Mouse (Mus musculus) lung, adult 18-20 months (tissue): ENCODE data around the gene F2rl1.

Source experiments
- DNase-seq, 2 experiments: peaks; one replicate each; pipeline ENCODE4 v3.0.0; 2022; ENCODE audit warnings: mixed read lengths in 2 of 2

F2rl1 gene

DNA sequence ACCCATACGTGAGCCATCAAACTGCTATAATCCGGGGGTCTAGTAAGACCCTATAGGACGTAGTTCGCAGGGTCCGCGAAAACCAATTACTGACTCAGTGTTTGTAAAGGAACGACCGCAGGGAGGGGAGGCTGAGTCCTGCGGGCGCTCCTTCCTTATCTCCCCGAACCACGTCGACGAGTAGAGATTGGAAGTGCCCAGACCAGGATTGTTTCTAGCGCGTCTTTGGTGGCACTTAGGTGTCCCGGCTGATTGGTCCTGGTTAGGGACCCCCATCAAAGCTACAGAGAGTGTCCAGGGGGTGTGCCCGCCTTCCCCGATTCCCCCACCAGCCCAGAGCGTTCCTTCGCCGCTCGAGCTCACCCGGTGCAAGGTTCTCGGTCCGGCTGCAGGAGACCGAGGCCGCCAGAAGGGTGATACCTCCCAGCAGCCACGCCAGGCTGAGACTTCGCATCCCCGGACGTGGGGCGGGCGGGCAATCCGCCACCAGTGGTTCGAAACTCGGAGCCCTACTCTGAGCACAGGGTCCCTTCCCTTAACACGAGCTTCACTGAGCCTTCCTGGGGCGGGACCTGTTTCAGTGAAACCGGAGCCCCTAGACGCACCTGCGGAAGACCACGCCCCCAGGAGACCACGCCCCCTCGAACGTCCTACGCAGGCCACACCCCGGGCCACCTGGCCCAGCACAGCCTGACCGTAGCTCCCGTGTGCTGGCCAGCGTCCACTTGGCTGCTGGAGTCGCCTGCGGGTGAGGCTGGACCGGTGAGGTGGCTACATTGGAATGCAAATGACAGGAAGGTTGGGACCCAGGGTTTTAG is at the start of gene F2rl1:
F2rl1 (minus strand) TSS at position 554 of the 818 bp plus-strand sequence.
- peak; percentile 93 to 96 for DNase-seq

DNA sequence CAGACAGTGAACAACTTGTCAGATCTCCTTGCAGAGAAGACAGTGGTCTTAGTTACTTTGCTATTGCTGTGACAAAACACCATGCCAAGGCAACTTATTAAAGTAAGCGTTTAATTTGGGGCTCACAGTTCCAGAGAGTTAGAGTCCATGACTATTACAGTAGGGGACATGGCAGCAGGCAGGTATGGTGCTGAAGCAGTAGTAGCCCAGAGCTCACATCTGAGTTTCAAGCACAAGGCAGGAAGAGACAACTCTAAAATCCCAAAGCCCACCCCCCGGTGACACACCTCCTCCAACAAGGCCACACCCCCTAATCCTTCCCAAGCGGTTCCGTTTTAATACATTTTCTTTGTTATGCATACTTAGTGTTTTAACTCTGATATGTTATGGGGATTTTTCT is 45.9 kb upstream of the F2rl1 start:
- no peak for DNase-seq

DNA sequence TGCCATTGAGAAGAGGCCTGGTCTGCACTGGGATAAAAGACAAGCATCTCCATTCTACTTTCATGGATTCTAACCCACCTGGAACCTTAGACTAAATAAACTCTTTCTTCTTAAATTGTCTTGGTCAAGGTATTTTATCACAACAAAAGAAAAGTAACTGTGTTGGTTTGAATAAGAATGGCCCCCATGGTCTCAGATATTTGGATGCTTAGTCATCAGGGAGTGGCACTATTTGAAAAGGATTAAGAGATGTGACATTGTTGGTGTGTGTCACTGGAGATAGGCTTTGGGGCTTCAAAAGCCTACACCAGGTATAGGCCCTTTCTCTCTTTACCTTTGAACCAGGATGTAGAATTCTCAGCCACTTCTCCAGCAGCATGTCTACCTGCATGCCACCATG is 44.3 kb upstream of the F2rl1 start:
- DNase-seq: no peak

DNA sequence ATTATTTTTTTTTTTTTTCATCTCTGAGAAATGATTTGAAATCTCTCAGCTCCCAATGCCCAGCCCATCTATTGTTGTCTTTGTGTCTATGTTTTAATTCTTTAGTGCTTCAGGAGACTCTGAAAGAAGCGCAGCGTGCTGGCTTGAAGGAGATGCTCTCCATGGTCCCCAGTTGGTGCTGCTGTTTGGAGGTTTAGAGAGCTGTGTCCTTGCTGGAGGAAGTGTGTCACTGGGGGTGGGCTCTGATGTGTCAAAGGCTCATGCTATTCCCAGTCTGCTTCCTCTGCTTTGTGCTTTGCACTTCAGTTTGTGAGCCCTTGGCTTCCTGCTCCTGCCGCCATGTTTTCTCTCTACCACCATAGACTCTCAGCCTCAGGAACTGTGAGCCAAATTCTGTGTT is 43.3 kb upstream of the F2rl1 start:
- no peak for DNase-seq

DNA sequence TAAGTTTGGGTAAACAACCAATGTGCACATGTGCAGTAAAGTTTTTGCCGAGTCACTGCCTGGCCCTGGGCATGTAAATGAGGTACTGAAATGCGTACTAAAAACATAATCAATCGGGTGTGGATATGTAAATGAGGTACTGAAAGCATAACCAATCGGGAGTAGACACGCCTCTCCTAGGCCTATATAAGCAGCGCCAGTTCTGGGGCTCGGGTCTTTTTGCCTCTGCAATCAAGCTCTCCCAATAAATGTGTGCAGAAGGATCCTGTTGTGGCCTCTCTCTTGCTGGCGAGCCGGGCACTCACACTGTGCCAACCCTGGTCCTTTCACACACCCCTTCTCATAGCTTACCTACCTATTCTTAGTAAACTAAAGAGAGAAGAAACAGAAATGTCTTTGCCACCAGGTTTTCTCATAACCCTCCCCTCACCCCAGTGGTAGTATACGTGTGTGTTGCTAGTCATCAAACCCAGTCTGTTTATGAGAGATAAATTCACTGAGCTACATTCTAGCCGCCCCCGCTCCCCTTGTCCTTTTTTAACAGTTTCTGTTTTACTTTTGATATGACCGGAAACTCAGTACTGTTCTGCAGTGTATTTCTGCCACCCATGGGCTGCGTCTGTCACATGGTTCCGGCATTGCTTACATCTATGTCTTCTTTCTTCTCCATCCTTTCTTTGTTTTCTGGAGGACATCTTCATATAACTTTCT is 42.0 kb upstream of the F2rl1 start:
- DNase-seq: no peak

DNA sequence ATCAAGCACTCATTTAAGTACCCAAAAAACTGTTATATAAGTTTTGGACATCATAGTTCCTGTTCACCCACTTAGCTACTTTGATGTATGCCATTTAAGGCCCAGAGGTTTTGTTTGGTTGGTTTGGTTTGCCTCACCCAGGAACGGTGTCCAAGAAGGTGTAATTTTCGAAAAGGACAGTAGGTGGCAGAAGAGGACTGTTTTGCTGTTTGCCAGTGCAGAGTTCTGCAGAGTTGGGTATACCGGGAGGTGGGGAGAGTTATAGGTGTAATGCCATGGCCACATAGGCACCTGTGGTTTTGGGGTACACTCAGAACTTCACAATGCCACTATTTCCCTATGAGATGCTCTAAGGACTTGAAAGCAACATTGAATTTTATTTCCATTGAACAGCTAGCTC is 38.7 kb upstream of the F2rl1 start:
- peak; percentile 53 to 76 for DNase-seq

DNA sequence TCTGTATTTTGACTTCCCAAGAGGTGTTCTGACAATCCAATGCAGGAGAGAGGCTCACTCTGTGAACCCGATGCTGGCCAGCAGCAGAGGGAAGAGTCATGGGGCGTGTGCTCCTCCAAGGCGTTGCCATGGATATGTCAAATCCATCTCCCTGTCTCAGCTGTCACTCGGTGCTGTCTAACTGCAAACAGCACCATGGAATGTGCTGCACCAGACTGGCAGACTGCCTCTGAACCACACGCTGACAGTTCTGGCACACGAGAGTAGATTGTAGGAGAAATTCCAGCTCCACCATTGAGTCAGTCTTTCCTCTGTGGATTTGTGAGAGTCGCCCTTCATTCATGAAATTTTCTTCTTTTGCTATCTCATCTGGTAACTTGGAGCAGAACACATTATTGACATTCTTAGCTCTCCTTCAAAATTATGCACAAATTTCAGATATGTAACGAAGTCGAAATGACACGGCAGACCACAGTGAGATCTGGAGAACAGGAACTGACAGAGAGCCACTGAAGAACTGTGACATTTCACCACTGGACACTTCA is 38.1 kb upstream of the F2rl1 start:
- no peak for DNase-seq

DNA sequence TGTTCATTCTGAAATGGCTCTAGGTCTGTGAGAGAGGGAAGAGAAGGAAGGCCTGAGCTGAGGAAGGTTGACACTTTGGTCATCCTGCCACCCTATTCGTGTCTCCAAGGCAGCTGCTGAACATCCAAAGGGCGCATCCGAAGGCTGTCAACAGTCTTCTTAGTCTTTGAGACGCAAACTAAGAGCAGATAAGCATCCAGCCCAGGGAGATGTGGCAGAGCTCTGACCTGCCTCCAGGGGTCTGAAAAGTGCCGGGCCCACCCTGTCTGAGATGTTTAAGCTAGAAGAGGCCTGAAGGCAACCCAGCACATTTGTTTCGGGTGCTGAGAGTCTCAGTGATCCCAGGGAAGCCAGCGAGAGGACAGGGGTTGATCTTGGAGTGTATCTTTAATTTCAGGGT is 32.3 kb upstream of the F2rl1 start:
- no peak for DNase-seq

DNA sequence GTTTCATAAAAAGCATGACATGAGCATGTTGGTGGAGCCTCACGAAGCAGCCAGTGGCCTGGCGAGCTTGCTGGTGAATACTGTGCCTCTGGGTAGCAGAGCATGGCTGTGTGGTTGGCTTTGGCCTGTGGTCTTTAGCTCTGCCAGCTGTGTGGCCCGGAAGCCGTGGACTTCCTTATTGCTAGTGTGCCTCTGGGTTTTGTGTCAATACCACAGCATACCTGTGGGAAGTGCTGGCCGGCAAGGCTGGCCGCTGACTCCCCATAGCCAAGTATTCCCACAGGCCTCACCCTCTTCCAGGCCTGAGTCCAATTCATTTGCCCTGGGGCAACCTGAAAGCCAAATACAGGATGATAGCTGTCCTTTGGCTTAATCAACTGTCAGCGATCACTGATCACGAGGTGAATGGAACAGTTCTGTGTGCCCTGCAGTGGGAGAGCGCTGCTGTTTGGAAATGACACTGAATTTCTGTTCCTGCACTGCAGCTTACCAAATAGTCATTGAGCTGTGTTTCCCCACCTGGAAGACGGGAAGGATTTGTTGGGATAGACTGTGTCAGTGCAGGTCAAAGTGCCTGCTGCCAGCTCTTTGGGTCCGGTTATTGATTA is 29.0 kb upstream of the F2rl1 start:
- DNase-seq: peak; percentile 64 to 72

DNA sequence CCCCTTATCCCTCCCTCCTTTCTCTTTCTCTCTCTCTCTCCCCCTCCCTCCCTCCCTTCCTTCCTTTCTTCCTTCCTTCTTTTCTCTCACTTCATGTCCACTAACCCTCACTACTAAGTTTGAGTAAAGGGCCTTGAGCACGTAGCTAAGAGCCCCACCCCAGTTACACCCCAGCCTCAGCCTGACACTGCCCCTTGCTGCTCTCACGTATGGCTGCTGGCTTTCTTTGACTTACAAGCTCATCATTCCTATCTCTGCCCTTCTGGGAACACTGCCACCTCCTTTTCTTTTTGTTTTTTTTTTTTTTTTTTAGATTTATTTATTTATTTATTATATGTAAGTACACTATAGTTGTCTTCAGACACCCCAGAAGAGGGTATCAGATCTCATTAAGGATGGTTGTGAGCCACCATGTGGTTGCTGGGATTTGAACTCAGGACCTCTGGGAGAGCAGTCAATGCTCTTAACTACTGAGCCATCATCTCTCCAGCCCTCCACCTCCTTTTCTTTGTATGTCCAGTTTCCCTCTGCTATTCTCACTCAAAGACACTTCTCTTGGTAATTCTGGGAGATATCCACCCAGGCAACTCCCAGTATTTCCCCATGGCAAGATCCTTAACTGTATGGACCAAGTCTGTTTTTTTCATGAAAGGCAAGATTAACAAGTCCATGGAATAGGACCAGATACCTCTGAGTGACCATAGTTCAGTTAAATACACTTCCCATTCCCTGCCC is 25.8 kb upstream of the F2rl1 start:
- DNase-seq: no peak

DNA sequence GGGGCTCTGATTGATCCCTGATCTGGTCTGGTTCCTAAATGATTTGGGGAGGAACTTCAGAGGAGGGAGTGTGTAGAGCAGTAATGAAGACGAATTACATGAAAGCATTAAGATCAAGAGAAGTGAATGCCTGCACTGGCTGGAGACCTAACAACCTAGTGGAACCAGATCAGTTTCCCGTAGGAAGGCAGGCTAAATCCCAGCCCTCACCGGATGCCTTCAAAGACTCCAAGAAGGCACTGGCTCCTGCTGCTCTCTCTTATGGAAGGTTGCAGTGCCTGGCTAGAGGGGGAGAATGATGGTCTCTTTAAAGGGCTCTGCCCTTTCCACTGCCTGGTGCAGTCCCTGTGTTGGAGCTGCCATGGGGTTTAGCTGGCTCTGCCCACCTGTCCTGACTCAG is 24.4 kb upstream of the F2rl1 start:
- DNase-seq: no peak

DNA sequence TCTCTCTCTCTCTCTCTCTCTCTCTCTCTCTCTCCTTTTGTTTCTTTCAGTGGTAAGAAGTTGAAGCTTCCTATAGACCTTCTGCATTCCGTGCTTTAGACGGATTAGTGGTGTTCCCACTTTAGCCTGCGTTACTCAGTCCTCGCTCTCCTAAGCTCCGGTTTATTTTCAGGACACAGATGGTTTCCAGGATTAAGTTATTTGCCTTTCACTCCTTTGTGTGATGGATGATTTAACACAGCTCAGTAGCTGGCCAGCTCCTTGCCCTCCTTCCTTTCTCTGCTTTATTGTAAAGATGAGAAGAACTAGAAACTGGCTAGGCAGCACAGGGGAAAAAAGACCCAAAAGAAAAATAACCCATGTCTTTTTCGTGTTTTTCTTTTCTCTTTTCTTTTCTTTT is 23.8 kb upstream of the F2rl1 start:
- DNase-seq: no peak

DNA sequence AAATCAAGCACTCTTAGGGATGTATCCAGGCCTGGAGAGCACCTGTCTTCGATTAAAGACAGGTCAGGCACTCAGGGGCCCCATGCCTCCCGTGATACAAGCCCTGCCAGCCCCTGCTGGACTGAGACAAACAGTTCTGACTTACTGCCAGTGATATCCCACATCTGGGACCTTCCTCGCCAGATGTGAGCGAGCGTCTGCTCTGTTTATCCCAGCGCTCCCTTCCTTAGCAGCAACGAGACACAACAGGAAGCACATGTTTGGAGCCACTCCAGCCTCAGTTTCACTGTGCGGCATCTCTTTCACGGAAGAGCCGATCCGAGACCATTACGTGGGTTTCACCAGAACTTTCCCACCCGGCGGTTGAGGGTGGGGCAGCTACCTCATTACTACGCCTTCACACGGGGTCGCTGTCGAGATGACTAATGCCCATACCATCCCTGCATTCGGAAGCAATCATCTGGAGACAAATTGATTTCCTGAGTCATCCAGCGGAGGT is 23.3 kb upstream of the F2rl1 start:
- DNase-seq: peak; percentile 44 to 71

DNA sequence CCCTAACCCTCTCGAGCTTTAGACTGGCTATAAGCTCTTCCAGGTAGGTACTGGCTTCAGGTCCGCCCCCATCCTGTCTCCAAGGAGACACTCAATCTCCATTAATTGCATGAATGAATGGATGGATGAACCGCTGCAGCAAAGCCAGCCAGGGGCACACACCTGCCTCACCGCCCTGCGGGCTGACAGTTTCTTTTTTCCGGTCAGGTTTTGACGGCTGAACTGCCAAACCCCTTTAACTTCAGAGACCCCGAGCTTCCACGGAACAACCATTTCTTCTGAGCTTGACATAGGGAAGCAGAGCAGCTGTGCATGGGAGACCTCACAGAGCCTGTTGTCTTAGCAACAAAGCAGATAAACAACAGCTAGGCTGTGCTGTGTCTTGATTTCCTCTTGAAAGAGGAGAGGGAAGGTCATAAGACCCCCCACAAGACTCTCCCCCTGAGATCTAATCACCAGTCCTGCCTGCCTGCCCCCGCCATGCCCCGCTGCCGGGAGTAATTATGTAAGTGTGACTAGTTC is 22.1 kb upstream of the F2rl1 start:
- no peak for DNase-seq

DNA sequence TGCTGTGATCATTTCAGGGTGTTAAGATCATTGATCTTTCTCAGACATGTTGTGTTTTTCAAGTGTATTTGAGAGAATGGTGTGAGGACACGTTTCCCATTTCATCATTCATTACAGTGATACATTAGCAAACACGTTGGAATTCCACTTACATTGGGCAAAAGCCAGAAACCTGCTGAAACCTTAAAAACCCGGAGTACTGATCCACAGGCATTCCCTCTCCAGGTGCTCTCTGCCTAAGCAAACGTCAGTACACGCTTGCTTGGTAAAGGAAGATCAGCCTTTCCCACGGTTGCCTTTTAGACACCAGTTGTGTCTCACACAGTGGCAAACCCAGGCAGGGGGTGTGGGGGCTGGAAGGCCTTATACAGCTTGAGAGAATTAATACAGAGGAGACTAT is 21.2 kb upstream of the F2rl1 start:
- no peak for DNase-seq

DNA sequence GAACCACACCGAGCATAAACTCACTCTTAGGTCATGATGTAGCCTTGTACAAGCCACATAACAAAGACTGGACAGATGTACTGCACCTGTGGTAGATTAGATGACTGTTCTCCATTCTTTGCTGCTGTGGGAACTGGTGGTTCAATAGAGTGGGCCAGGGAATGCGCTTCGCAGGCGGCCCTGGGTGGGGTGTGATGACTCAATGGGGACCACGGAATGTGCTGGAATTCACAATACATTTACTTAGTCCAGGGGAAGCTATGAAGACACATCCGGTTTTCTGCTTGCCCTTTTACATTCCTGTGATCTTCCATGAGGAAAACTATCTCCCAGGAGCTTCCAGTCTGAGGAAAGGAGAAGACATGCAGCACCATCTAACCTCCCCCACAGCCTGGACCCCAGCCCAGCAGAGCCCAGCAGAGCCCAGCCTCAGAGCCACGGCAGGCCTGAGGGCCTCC is 20.7 kb upstream of the F2rl1 start:
- DNase-seq: no peak

DNA sequence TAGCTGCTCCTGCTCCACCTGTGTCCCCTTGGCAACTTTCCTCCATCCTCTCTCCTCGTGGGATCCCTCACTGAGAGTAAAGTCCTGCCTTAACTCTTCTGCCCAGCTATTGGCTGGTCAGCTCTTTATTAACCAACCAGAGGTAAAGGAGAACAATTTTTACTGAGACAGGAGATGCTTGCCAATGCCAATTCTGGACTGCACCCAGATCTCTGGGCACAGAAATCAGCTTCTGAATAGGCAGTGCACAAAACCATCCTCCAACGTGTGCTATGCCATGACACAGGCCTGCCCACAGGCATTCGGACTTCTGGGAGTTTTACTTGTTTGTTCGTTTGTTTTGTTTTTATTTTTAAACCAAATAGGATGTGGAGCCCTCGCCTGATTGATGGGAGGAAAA is 13.0 kb upstream of the F2rl1 start:
- DNase-seq: no peak

DNA sequence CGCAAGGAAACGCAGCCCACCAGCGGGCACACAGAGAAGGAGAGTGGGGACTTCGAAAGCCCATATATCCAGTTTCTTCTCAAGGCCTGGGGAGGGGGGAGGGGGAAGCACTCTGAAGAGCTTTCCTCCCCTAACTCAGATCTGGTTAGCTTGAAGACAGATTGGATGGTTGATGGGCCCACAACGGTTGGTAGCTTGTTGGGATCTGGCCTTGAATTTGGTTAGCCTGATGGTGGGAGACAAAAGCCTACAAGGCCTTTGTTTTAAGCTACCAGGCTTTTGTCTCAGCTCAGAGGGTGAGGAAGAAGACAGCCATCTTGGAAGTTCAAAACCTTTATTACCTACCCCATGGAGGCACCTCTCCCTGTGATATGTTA is 11.1 kb upstream of the F2rl1 start:
- no peak for DNase-seq

DNA sequence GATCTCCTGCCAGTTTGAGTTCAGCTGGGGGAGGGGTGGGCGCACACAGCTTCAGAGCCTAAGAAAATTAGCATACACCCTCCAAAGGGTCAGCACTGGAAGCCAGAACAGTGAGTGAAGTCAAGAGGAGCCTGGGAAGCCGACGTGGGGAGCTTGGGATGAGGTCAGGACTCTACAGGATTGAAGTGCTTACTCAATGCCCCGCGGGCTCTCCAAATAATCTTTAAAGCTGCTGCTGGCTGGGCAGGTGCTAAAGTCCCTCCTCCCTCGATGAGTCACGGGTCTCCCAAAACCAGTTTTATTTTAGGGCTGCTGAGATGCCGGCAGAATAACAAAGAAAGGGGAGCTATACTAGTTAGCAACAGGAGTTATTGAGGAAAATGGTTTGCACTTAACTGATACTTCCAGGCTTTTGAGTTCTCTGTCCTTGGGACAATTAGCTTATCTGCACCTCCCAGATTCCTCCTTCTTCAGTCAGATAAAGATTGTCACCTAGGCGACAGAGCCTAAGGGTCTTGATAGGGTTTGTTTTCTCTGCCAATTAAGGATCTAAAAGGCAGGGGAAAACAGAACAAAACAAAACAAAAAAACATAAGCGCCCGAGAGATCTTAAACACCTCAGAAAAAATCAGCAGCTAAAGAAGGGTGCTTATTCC is 10.6 kb upstream of the F2rl1 start:
- DNase-seq: peak; percentile 73 to 85

DNA sequence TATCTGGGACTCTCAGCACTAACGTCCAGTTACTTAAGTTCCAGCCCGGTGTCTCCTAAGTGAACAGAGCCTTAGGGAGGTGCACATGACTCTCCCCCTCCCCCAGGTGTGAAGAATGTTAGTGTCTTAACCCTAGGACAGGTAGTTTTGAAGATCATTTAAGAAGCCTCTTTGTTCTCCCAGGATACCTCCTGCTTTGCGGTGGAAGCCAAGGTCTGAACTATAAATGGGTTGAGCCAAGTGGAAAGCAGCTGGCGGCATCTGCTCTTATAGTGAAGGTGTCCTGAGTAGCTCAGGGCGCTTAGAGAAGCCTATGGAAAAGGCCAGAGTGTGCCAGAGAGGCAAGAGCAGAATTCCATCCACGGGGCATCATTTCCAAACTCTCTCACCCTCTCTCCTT is 10.0 kb upstream of the F2rl1 start:
- no peak for DNase-seq

DNA sequence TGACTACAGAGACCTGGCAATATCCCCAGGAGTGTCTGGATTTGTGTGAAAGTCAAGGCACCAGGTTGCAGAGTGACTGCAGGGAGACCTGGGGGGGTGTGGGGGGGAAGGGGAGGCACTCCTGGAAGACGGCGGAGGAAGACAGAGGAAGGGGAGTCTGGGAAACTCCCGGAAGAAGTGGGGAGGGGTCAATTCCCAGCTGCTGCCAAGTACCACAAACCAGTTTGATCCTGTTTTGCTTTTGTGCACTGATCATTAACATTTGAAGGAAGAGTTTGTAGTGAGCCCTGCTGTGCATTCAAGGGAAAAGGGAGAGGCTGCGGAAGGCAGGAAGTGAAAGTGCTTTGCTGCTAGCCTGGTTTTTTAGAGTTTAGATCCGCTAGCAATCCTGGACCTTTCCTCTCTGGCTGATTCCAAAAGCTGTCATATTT is 9.1 kb upstream of the F2rl1 start:
- DNase-seq: no peak

DNA sequence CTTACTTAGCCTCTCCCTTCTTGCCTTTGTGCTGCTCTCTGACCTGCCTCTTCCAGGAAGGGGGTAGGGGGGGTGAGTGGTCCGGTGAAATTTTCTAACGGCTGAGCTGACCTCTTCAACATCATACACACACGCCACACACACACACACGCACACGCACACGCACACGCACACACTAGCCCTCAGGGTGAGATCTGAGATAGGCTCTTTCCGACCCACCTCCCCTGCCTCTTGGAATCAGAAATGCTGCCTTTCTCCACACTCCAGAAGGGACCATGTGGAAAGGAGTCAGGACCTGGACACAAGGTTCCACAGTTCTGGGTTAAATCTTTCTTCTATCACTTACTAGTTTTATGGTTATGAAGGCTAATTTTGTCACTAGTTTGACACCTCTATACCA is 8.6 kb upstream of the F2rl1 start:
- no peak for DNase-seq
